Mouse (Mus musculus): ENCODE measurements around the gene Enpp1.

DNA sequence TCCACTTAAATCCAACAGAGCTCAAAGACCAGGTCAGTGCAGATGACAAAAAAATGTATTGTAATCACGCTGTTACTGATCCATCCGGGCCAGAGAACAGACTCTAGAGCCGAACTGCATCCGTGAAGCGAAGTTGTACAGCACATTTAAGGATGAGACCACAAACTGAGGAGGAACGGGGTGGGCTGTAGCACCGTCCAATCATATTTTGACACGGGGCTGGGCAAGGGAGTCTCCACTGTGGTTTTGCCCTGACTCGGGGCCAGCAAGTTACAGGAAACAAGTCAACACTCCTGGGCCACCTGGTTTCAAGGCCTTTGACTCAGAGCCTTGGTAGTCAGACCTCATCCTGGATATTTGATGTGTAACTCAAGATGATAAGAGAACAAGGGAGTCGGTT, 76.1 kb downstream of the Enpp1 start:
- TF ChIP-seq CTCF (IDR thresholded peaks at IDR 0.05; ENCODE audit: low read depth): no peak
- TF ChIP-seq EP300 (IDR thresholded peaks at IDR 0.05; ENCODE audit: low read depth): no peak

All from liver, postnatal 0 days (tissue).